Mouse (Mus musculus): Measurements from ENCODE around the gene Calcrl. TPM values are rescaled to one million over a fixed set of nuclear protein-coding genes. Genes with fewer than 3 reads are reported as not detected.
"Not testable (repeated sequence)": the region's sequence is repeated elsewhere in the genome, so short reads cannot be mapped to it uniquely, and the experiment has no call there.

Gene Calcrl
- polyA plus RNA-seq, 1 experiment from 2014 or later: 22.9 TPM

- Histone ChIP-seq H3K36me3 (ENCODE audit: control insufficient read depth, insufficient read depth, low read length) (no peaks in the 10 kb centered on the region), H3K9ac (ENCODE audit: low read depth, low read length) (no peak overlapping the region), H3K27ac (ENCODE audit: low read length) (no peak overlapping the region), H3K4me1 (ENCODE audit: control insufficient read depth, insufficient read depth, low read length) (no peaks in the 10 kb centered on the region), H3K27me3 (replicated peaks; ENCODE audit: control insufficient read depth, insufficient read depth, low read length) (no peaks in the 10 kb centered on the region), H3K9me3 (ENCODE audit: control insufficient read depth, low read length) (no peaks in the 10 kb centered on the region), H3K4me3 (ENCODE audit: low read length) (no peak overlapping the region), H3K4me2 (ENCODE audit: low read depth, low read length) (no peak overlapping the region)
- 90% methylated on average over 3 of the region's 3 CpGs for WGBS
- ATAC-seq: no peak
Measured at GRCm38 (mm10) chr2:84404834-84405233, 20.4 kb downstream of the Calcrl start.

- WGBS: 69% methylated on average over 3 of the region's 3 CpGs
- H3K4me2 ChIP-seq (ENCODE audit: low read depth, low read length): no peak overlapping the region
- no peak overlapping the region for H3K4me3 ChIP-seq (ENCODE audit: low read length)
- H3K27ac ChIP-seq (ENCODE audit: low read length): no peak overlapping the region
- H3K9ac ChIP-seq (ENCODE audit: low read depth, low read length): no peak overlapping the region
- no peaks in the 10 kb centered on the region for H3K36me3 ChIP-seq (ENCODE audit: control insufficient read depth, insufficient read depth, low read length)
- H3K4me1 ChIP-seq (ENCODE audit: control insufficient read depth, insufficient read depth, low read length): no peaks in the 10 kb centered on the region
- no peak for ATAC-seq
- H3K27me3 ChIP-seq (replicated peaks; ENCODE audit: control insufficient read depth, insufficient read depth, low read length): no peaks in the 10 kb centered on the region
- H3K9me3 ChIP-seq (ENCODE audit: control insufficient read depth, low read length): no peaks in the 10 kb centered on the region
Measured at GRCm38 (mm10) chr2:84402713-84403112, 22.5 kb downstream of the Calcrl start.

GRCm38 (mm10) chr2:84396557-84396956 is 28.7 kb downstream of the Calcrl start:
- Histone ChIP-seq H3K4me3 (ENCODE audit: low read length) (no peak overlapping the region), H3K9me3 (ENCODE audit: control insufficient read depth, low read length) (no peaks in the 10 kb centered on the region), H3K27me3 (replicated peaks; ENCODE audit: control insufficient read depth, insufficient read depth, low read length) (no peaks in the 10 kb centered on the region), H3K9ac (ENCODE audit: low read depth, low read length) (no peak overlapping the region), H3K4me1 (ENCODE audit: control insufficient read depth, insufficient read depth, low read length) (no peaks in the 10 kb centered on the region; the same call in 1 of the 2 replicates), H3K4me2 (ENCODE audit: low read depth, low read length) (no peak overlapping the region), H3K27ac (ENCODE audit: low read length) (no peak overlapping the region), H3K36me3 (ENCODE audit: control insufficient read depth, insufficient read depth, low read length) (no peaks in the 10 kb centered on the region)
- no peak for ATAC-seq
- WGBS: 84% methylated on average over 4 of the region's 4 CpGs

- Histone ChIP-seq H3K9me3 (ENCODE audit: control insufficient read depth, low read length) (no peaks in the 10 kb centered on the region), H3K36me3 (ENCODE audit: control insufficient read depth, insufficient read depth, low read length) (no peaks in the 10 kb centered on the region), H3K4me1 (ENCODE audit: control insufficient read depth, insufficient read depth, low read length) (no peaks in the 10 kb centered on the region; the same call in 1 of the 2 replicates), H3K4me2 (ENCODE audit: low read depth, low read length) (no peak overlapping the region), H3K9ac (ENCODE audit: low read depth, low read length) (no peak overlapping the region), H3K27me3 (replicated peaks; ENCODE audit: control insufficient read depth, insufficient read depth, low read length) (no peaks in the 10 kb centered on the region), H3K4me3 (ENCODE audit: low read length) (no peak overlapping the region), H3K27ac (ENCODE audit: low read length) (no peak overlapping the region)
- no peak for ATAC-seq
- 82% methylated on average over 4 of the region's 4 CpGs for WGBS
Measured at GRCm38 (mm10) chr2:84393236-84393635, 32.0 kb downstream of the Calcrl start.

- H3K9ac ChIP-seq (ENCODE audit: low read depth, low read length): no peak overlapping the region
- no peaks in the 10 kb centered on the region for H3K9me3 ChIP-seq (ENCODE audit: control insufficient read depth, low read length)
- no peaks in the 10 kb centered on the region for H3K27me3 ChIP-seq (replicated peaks; ENCODE audit: control insufficient read depth, insufficient read depth, low read length)
- no peak for ATAC-seq
- H3K4me2 ChIP-seq (ENCODE audit: low read depth, low read length): no peak overlapping the region
- H3K36me3 ChIP-seq (ENCODE audit: control insufficient read depth, insufficient read depth, low read length): no peaks in the 10 kb centered on the region
- no peak overlapping the region for H3K27ac ChIP-seq (ENCODE audit: low read length)
- no peak overlapping the region for H3K4me3 ChIP-seq (ENCODE audit: low read length)
- H3K4me1 ChIP-seq (ENCODE audit: control insufficient read depth, insufficient read depth, low read length): peaks cover 2% of the 10 kb centered on the region; the same call in 1 of the 2 replicates
Measured at GRCm38 (mm10) chr2:84389075-84389474, 36.1 kb downstream of the Calcrl start.

GRCm38 (mm10) chr2:84388537-84388936 is 36.7 kb downstream of the Calcrl start:
- H3K4me2 ChIP-seq (ENCODE audit: low read depth, low read length); H3K36me3 ChIP-seq (ENCODE audit: control insufficient read depth, insufficient read depth, low read length); H3K27me3 ChIP-seq (replicated peaks; ENCODE audit: control insufficient read depth, insufficient read depth, low read length); H3K4me1 ChIP-seq (ENCODE audit: control insufficient read depth, insufficient read depth, low read length); H3K9ac ChIP-seq (ENCODE audit: low read depth, low read length); H3K9me3 ChIP-seq (ENCODE audit: control insufficient read depth, low read length); H3K4me3 ChIP-seq (ENCODE audit: low read length); ATAC-seq; H3K27ac ChIP-seq (ENCODE audit: low read length): not testable (repeated sequence)
- 83% methylated on average over 14 of the region's 14 CpGs for WGBS

GRCm38 (mm10) chr2:84388023-84388416 is 37.2 kb downstream of the Calcrl start:
- WGBS: 77% methylated on average over 7 of the region's 7 CpGs
- no peak for ATAC-seq

GRCm38 (mm10) chr2:84387394-84388022 is 37.7 kb downstream of the Calcrl start:
- ATAC-seq: no peak
- H3K9me3 ChIP-seq (ENCODE audit: control insufficient read depth, low read length): no peaks in the 10 kb centered on the region
- H3K27ac ChIP-seq (ENCODE audit: low read length): no peak overlapping the region
- H3K36me3 ChIP-seq (ENCODE audit: control insufficient read depth, insufficient read depth, low read length): no peaks in the 10 kb centered on the region
- 73% methylated on average over 11 of the region's 11 CpGs for WGBS
- 0 out of 2 replicates have a peak, but pooled peaks cover 5% of the 10 kb centered on the region for H3K4me1 ChIP-seq (ENCODE audit: control insufficient read depth, insufficient read depth, low read length)
- H3K27me3 ChIP-seq (replicated peaks; ENCODE audit: control insufficient read depth, insufficient read depth, low read length): no peaks in the 10 kb centered on the region
- H3K9ac ChIP-seq (ENCODE audit: low read depth, low read length): no peak overlapping the region
- H3K4me3 ChIP-seq (ENCODE audit: low read length): no peak overlapping the region
- H3K4me2 ChIP-seq (ENCODE audit: low read depth, low read length): peak overlapping the region; percentile 28; the same call in 1 of the 2 replicates

More at GRCm38 (mm10) chr2:84388023-84388416, 37.2 kb downstream of the Calcrl start:
- Histone ChIP-seq H3K27ac (ENCODE audit: low read length) (no peak overlapping the region), H3K36me3 (ENCODE audit: control insufficient read depth, insufficient read depth, low read length) (no peaks in the 10 kb centered on the region), H3K9ac (ENCODE audit: low read depth, low read length) (no peak overlapping the region), H3K9me3 (ENCODE audit: control insufficient read depth, low read length) (no peaks in the 10 kb centered on the region), H3K4me2 (ENCODE audit: low read depth, low read length) (no peak overlapping the region), H3K4me1 (ENCODE audit: control insufficient read depth, insufficient read depth, low read length) (0 out of 2 replicates have a peak, but pooled peaks cover 5% of the 10 kb centered on the region), H3K27me3 (replicated peaks; ENCODE audit: control insufficient read depth, insufficient read depth, low read length) (no peaks in the 10 kb centered on the region), H3K4me3 (ENCODE audit: low read length) (no peak overlapping the region)

- no peak overlapping the region for H3K9ac ChIP-seq (ENCODE audit: low read depth, low read length)
- H3K36me3 ChIP-seq (ENCODE audit: control insufficient read depth, insufficient read depth, low read length): no peaks in the 10 kb centered on the region
- peak overlapping the region; percentile 28; the same call in 1 of the 2 replicates for H3K4me2 ChIP-seq (ENCODE audit: low read depth, low read length)
- ATAC-seq: peak; percentile 47; the same call in 1 of the 2 replicates
- H3K27me3 ChIP-seq (replicated peaks; ENCODE audit: control insufficient read depth, insufficient read depth, low read length): no peaks in the 10 kb centered on the region
- H3K9me3 ChIP-seq (ENCODE audit: control insufficient read depth, low read length): no peaks in the 10 kb centered on the region
- 0 out of 2 replicates have a peak, but pooled peaks cover 5% of the 10 kb centered on the region for H3K4me1 ChIP-seq (ENCODE audit: control insufficient read depth, insufficient read depth, low read length)
- 45% methylated on average over 18 of the region's 18 CpGs for WGBS
- H3K27ac ChIP-seq (ENCODE audit: low read length): 0 out of 2 replicates have a peak overlapping the region, but pooled peaks have one; percentile 2
- H3K4me3 ChIP-seq (ENCODE audit: low read length): no peak overlapping the region
Measured at GRCm38 (mm10) chr2:84386563-84387393, 38.4 kb downstream of the Calcrl start.
